Comparison of ENCODE assay signal across 14 mouse cellular contexts in genomic region chr10:25383171-25383570, GRCm38 (mm10).
"Had no signal": no experiment of that assay in that cellular context is flagged by ENCODE, and none has a peak within 500 bp of the region (broad histone marks: within the 10 kb centered on the region; RNA-seq: fewer than 3 reads in every experiment).

No protein-coding gene starts in this region.

- H3K4me3 ChIP-seq: liver, embryonic 15.5 days; midbrain, embryonic 10.5 days; myocyte; neural tube, embryonic 15.5 days; stomach, embryonic 15.5 days had no signal

- H3K9me3 ChIP-seq: liver, embryonic 15.5 days; midbrain, embryonic 10.5 days; neural tube, embryonic 15.5 days; stomach, embryonic 15.5 days had no signal

- DNase-seq: kidney, adult 18-20 months; kidney, postnatal 10 days; left cerebral cortex, postnatal 4 days; lung, adult 2 months; midbrain, embryonic 14.5 days; thymus, adult 2 months; thymus, postnatal 36 days had no signal

- ATAC-seq: lung, postnatal 0 days had no signal

- H3K27ac ChIP-seq: liver, embryonic 15.5 days; macrophage; midbrain, embryonic 10.5 days; neural tube, embryonic 15.5 days; stomach, embryonic 15.5 days had no signal

- H3K36me3 ChIP-seq: liver, embryonic 15.5 days; midbrain, embryonic 10.5 days; neural tube, embryonic 15.5 days; stomach, embryonic 15.5 days had no signal

- H3K4me1 ChIP-seq: liver, embryonic 15.5 days; neural tube, embryonic 15.5 days had no signal

- H3K27me3 ChIP-seq: liver, embryonic 15.5 days; neural tube, embryonic 15.5 days; stomach, embryonic 15.5 days had no signal
